Mouse (Mus musculus) urinary bladder, postnatal 36 days (tissue): Measurements from ENCODE around the gene AI837181.

Experiments used
- DNase-seq, 2 experiments: peaks; one replicate each; pipeline ENCODE4 v3.0.0; 2022; ENCODE audit warnings: low spot score in 2 of 2, mixed read lengths in 1 of 2

Gene AI837181

DNA sequence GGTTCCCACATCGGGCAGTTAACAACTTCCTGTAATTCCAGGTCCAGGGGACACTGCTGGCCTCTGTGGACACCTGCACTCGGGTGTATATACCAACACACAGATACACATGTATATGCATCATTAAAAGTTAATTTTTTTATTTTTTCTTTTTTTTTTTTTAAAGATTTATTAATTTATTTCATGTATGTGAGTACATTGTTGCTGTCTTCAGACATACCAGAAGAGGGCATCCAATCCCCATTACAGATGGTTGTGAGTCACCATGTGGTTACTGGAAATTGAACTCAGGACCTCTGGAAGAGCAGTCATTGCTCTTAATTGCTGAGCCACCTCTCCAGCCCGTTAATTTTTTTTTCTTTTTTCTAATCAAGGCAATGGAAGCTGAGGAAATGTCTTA, 47.9 kb downstream of the AI837181 start:
- no peak for DNase-seq

- DNase-seq: peak; percentile 79 to 87
Measured at GRCm38 (mm10) chr19:5473720-5474119, 48.8 kb downstream of the AI837181 start, which contains the start of gene Efemp2. Efemp2 (plus strand) TSS chr19:5473954.

DNA sequence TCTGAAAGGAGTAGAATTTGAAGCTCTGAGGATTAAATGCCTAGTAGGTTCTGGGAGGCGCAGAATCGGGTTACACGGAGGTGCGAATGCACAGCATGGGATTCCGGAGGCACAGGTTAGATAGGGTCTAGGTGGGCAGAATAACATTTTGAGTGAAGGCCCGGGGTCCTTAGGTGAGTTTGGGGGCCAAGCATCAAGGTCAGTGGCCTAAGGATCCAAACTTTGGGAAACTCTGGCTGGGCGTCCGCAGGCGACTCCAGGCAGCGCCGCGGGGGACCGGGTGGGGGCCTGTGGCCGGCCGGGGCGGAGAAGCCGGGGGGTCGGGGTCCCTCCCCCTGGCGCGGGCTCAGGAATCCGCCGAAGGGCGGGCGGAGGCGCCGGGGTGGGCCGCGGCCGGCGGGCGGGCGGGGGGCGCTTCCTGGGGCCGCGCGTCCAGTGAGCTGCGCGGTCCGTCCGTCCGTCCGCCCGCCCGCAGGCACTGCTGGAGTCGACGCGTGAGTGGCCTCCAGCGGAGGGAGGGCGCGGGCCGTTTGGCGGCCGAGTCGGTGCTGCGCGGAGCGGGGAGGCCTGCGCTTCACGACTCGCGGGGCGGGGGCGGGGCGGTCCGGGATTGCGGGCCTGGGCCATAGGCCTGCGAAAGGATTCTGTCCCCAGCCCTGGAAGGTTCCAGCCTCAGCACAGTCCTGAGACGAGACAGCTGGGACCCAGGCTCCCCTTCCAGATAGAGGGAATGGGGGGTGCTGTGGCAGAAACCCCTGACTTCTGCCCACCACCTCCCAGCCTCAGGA, 49.5 kb downstream of the AI837181 start:
- DNase-seq: peak in 1 of 2 experiments; percentile 15

DNA sequence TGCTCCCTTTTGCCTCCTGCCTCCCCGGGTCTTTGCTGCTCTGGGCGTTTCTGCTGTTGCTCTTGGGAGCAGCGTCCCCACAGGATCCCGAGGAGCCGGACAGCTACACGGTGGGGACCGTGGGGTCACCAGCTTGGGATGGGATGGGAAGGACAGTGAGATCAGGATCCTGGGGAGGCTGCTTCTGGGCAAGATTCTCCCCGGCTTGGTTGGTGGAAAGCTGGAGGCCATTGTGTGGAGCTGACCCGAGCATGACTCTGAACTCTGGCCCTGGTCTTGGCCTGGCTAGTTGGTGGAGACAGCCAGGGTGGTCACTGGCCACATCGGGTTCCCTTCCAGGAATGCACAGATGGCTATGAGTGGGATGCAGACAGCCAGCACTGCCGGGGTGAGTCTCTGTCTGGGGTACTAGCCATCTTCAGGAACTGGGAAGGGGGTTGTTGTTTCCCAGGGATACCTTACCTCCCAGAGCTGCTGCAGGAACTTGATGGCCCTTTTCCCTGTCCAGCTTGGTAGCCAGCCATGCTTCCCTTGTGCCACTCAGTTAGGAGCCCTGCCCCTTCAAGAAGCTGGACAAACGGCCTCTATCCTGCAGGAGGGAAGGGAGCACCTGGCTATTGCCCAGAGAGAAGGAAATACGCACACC, 50.2 kb downstream of the AI837181 start:
- DNase-seq: no peak
